Mouse (Mus musculus): Measurements from ENCODE around the gene Exosc3.
"Not testable (repeated sequence)": the region's sequence is repeated elsewhere in the genome, so short reads cannot be mapped to it uniquely, and the experiment has no call there.

Exosc3 gene

GRCm38 (mm10) chr4:45342286-45343155, at the start of gene Exosc3:
TSS of gene Exosc3 (minus strand) at chr4:45342732.
- no peak for DNase-seq (ENCODE audit: low read depth, low spot score)

GRCm38 (mm10) chr4:45392099-45392498, 49.6 kb upstream of the Exosc3 start:
- no peak for DNase-seq (ENCODE audit: low read depth, low spot score)

- DNase-seq (ENCODE audit: low read depth, low spot score) = not testable (repeated sequence)
These were observed 44.8 kb upstream of the Exosc3 start for GRCm38 (mm10) chr4:45387296-45387695.

- DNase-seq (ENCODE audit: low read depth, low spot score) = not testable (repeated sequence)
These were observed 39.6 kb upstream of the Exosc3 start for GRCm38 (mm10) chr4:45382133-45382532.

- DNase-seq (ENCODE audit: low read depth, low spot score) = not testable (repeated sequence)
These were observed 38.5 kb upstream of the Exosc3 start for GRCm38 (mm10) chr4:45380903-45381580.

GRCm38 (mm10) chr4:45376573-45376972, 34.0 kb upstream of the Exosc3 start:
- DNase-seq (ENCODE audit: low read depth, low spot score) = no peak

GRCm38 (mm10) chr4:45374879-45375278, 32.3 kb upstream of the Exosc3 start:
- no peak for DNase-seq (ENCODE audit: low read depth, low spot score)

GRCm38 (mm10) chr4:45371261-45371660, 28.7 kb upstream of the Exosc3 start:
- no peak for DNase-seq (ENCODE audit: low read depth, low spot score)

GRCm38 (mm10) chr4:45356653-45357052, 14.1 kb upstream of the Exosc3 start:
- DNase-seq (ENCODE audit: low read depth, low spot score) = no peak

GRCm38 (mm10) chr4:45341669-45342249, 773 bp downstream of the Exosc3 start, which contains the start of gene Dcaf10:
TSS of gene Dcaf10 (plus strand) at chr4:45342101.
- DNase-seq (ENCODE audit: low read depth, low spot score) = peak; percentile 94

- DNase-seq (ENCODE audit: low read depth, low spot score) = no peak
These were observed 1.3 kb downstream of the Exosc3 start for GRCm38 (mm10) chr4:45341226-45341625.

- DNase-seq (ENCODE audit: low read depth, low spot score) = no peak
These were observed 10.1 kb downstream of the Exosc3 start for GRCm38 (mm10) chr4:45332466-45332865.

GRCm38 (mm10) chr4:45331139-45331538, 11.4 kb downstream of the Exosc3 start:
- DNase-seq (ENCODE audit: low read depth, low spot score) = no peak

GRCm38 (mm10) chr4:45320159-45320816, 22.2 kb downstream of the Exosc3 start:
- peak; percentile 92 for DNase-seq (ENCODE audit: low read depth, low spot score)

- DNase-seq (ENCODE audit: low read depth, low spot score) = no peak
These were observed 31.5 kb downstream of the Exosc3 start for GRCm38 (mm10) chr4:45311056-45311455.

GRCm38 (mm10) chr4:45308606-45309005, 33.9 kb downstream of the Exosc3 start:
- no peak for DNase-seq (ENCODE audit: low read depth, low spot score)

- no peak for DNase-seq (ENCODE audit: low read depth, low spot score)
These were observed 34.5 kb downstream of the Exosc3 start for GRCm38 (mm10) chr4:45308046-45308445.

- DNase-seq (ENCODE audit: low read depth, low spot score) = no peak
These were observed 37.0 kb downstream of the Exosc3 start for GRCm38 (mm10) chr4:45305536-45305935.

GRCm38 (mm10) chr4:45296662-45297564, 45.6 kb downstream of the Exosc3 start, which contains the start of gene Trmt10b:
TSS of gene Trmt10b (plus strand) at chr4:45297127.
- DNase-seq (ENCODE audit: low read depth, low spot score) = peak; percentile 87

- no peak for DNase-seq (ENCODE audit: low read depth, low spot score)
These were observed 54.6 kb downstream of the Exosc3 start for GRCm38 (mm10) chr4:45287906-45288305.

- DNase-seq (ENCODE audit: low read depth, low spot score) = peak; percentile 45
These were observed 56.2 kb downstream of the Exosc3 start for GRCm38 (mm10) chr4:45286318-45286717.

All from A20 (cell line).